Mouse (Mus musculus) kidney, adult 2 months (tissue): ENCODE measurements around the gene Slmap.

Experiments used
- CTCF ChIP-seq: fragments of 200-500 bp; conservative IDR thresholded peaks from 2 replicates; pipeline ENCODE4 v1.5.1; 2011; ENCODE audit warnings: low read depth, mild to moderate bottlenecking, control low read depth, low read length, moderate library complexity, mixed read lengths; ENCODE audit not compliant: insufficient read depth, insufficient read length
- POLR2A ChIP-seq: fragments of 200-500 bp; IDR thresholded peaks from one replicate; pipeline ENCODE4 v1.6.1; 2011; ENCODE audit warnings: low read depth, low read length, control low read depth

GRCm38 (mm10) chr14:26558536-26558935, 23.8 kb upstream of the Slmap start:
- TF ChIP-seq CTCF (no peak), POLR2A (no peak)
